Mouse (Mus musculus): ENCODE results near the gene Ranbp2.
"Not testable (repeated sequence)": the region's sequence is repeated elsewhere in the genome, so short reads cannot be mapped to it uniquely, and the experiment has no call there.

Gene Ranbp2

DNA sequence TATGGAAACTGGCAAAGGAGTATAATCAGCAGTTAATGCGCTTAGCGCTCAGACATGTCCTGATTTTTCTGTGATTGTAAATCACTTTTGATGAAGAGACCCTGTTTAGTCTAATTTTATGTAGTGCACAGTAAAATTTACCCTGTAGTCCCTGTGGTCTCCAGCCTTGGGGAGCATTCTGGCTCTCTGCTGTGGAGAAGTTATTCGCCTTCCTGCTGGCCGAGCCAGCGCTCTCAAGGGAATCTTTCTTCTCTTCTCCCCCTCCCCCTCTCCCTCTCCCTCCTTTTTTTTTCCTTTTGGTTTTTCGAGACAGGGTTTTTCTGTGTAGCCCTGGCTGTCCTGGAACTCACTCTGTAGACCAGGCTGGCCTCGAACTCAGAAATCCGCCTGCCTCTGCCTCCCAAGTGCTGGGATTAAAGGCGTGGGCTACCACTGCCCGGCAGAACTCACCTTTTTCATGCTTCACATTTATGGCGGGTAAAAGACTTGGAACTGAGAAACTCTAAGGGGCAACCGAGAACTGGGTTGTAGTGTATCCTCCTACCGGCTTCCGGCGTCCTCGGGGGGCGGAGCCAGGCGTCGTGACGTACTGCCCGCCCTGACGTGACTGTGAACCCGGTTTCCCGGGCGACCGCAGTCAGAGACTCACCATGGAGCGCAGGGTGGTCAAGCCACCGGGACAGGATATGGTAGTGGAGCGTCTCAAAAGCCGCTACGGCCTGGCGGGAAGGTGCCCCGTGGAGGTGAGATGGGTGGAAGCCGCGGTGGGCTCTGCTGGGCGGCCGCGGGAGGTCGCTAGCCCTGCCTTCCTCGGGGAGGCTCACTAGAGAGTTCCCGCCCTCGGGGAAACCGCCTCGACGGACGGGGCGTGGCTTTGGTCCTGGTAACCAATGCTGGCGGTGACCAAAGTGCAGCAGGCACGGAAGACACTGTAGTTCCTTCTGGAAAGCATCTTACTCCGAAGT is 50.9 kb downstream of the Ranbp2 start, which contains the start of gene Ccdc138:
TSS of gene Ccdc138 (plus strand) at position 629 of the 965 bp plus-strand sequence.
- peak; percentile 68 for DNase-seq (ENCODE audit: low read depth, low spot score)

GRCm38 (mm10) chr10:58498516-58498915 is 51.8 kb downstream of the Ranbp2 start:
- DNase-seq (ENCODE audit: low read depth, low spot score) = no peak

GRCm38 (mm10) chr10:58529358-58529757 is 82.6 kb downstream of the Ranbp2 start:
- no peak for DNase-seq (ENCODE audit: low read depth, low spot score)

GRCm38 (mm10) chr10:58530896-58531790 is 84.4 kb downstream of the Ranbp2 start:
- DNase-seq (ENCODE audit: low read depth, low spot score) = no peak

- DNase-seq (ENCODE audit: low read depth, low spot score) = no peak
Measured at GRCm38 (mm10) chr10:58532177-58532576, 85.5 kb downstream of the Ranbp2 start.

GRCm38 (mm10) chr10:58536276-58536675 is 89.6 kb downstream of the Ranbp2 start:
- DNase-seq (ENCODE audit: low read depth, low spot score) = not testable (repeated sequence)

- DNase-seq (ENCODE audit: low read depth, low spot score) = no peak
Measured at GRCm38 (mm10) chr10:58540613-58541012, 93.9 kb downstream of the Ranbp2 start.
